Mouse (Mus musculus) G1E (cell line): ENCODE results near the gene Cluap1. TPM values are rescaled to one million over a fixed set of nuclear protein-coding genes. Genes with fewer than 3 reads are reported as not detected.

ENCODE experiments used
- ATAC-seq: 2 replicates; pipeline ENCODE4 v1.8.0; 2016; ENCODE audit warnings: mild to moderate bottlenecking; ENCODE audit not compliant: insufficient number of reproducible peaks, poor library complexity, low FRiP score, severe bottlenecking; ENCODE audit errors: extremely low read depth
- DNase-seq: peaks from one replicate; pipeline ENCODE4 v3.0.0; 2012; ENCODE audit warnings: low spot score
- H3K27me3 ChIP-seq: 2 replicates; pipeline ENCODE4 v1.6.1; 2012; ENCODE audit warnings: mild to moderate bottlenecking, low read length, inconsistent platforms; ENCODE audit not compliant: insufficient read depth
- H3K36me3 ChIP-seq: replicated peaks from 2 replicates; pipeline ENCODE3; 2012; ENCODE audit warnings: mild to moderate bottlenecking, inconsistent platforms
- H3K4me1 ChIP-seq: 2 replicates; pipeline ENCODE4 v1.6.1; 2012; ENCODE audit warnings: low read depth, low read length, inconsistent platforms, mixed read lengths; ENCODE audit not compliant: insufficient read depth
- H3K4me3 ChIP-seq: 2 replicates; pipeline ENCODE4 v1.5.1; 2012; ENCODE audit warnings: low read depth, mild to moderate bottlenecking, inconsistent platforms, low read length, moderate library complexity, mixed read lengths
- H3K9me3 ChIP-seq: replicated peaks from 2 replicates; pipeline ENCODE4 v1.6.1; 2012; ENCODE audit warnings: inconsistent platforms
- CTCF ChIP-seq: IDR thresholded peaks from 2 replicates; pipeline ENCODE4 v1.5.1; 2012; ENCODE audit warnings: low read depth, low read length, inconsistent platforms, mixed read lengths
- GATA1 ChIP-seq: IDR thresholded peaks from 2 replicates; pipeline ENCODE4 v1.6.1; 2012; ENCODE audit warnings: borderline replicate concordance, low read length, inconsistent platforms, mixed read lengths
- GATA2 ChIP-seq: IDR thresholded peaks from 2 replicates; pipeline ENCODE4 v1.6.1; 2012; ENCODE audit warnings: low read depth, low read length, inconsistent platforms, borderline replicate concordance
- POLR2AphosphoS5 ChIP-seq: IDR thresholded peaks from 2 replicates; pipeline ENCODE4 v1.6.1; 2012; ENCODE audit warnings: low read depth, low read length, inconsistent platforms; ENCODE audit not compliant: insufficient replicate concordance
- TAL1 ChIP-seq: conservative IDR thresholded peaks from 2 replicates; pipeline ENCODE4 v1.6.1; 2012; ENCODE audit warnings: low read depth, low read length, inconsistent platforms, mixed read lengths
- polyA plus RNA-seq: library from polyadenylated mRNA; stranded (reverse); fragments of >175 nt; gene quantifications from 2 replicates; pipeline ENCODE4 v1.2.3, GENCODE M21; 2012
- total RNA-seq, 2 experiments: library from RNA; stranded (forward) in 1 of 2; stranded (reverse) in 1 of 2; fragments of 200-1000 nt in 1 of 2; fragments of >200 nt in 1 of 2; fragmentation: Nextera tagmentation in 1 of 2; gene quantifications; 2 replicates each; pipeline ENCODE4 v1.2.3; 2014 to 2017

Gene Cluap1
- total and polyA plus RNA-seq, 3 experiments: 12.0 to 30.4 (median 26.9) TPM

- Histone ChIP-seq H3K4me3 (peak overlapping the region; percentile 91), H3K4me1 (peaks cover 20% of the 10 kb centered on the region), H3K27me3 (no peaks in the 10 kb centered on the region), H3K36me3 (peaks cover 45% of the 10 kb centered on the region), H3K9me3 (no peaks in the 10 kb centered on the region)
- ATAC-seq: no peak
- TF ChIP-seq POLR2AphosphoS5 (no peak), GATA1 (no peak), CTCF (no peak), GATA2 (no peak), TAL1 (no peak)
- no peak for DNase-seq
Observed at GRCm38 (mm10) chr16:3885065-3885670, 23.4 kb upstream of the Cluap1 start.

- H3K4me1 ChIP-seq: peaks cover 19% of the 10 kb centered on the region
- H3K36me3 ChIP-seq: peaks cover 73% of the 10 kb centered on the region
- no peak overlapping the region for H3K4me3 ChIP-seq
- no peaks in the 10 kb centered on the region for H3K27me3 ChIP-seq
- DNase-seq (no peak), ATAC-seq (no peak)
- TF ChIP-seq TAL1 (no peak), CTCF (no peak), GATA1 (no peak), GATA2 (no peak), POLR2AphosphoS5 (no peak)
- H3K9me3 ChIP-seq: no peaks in the 10 kb centered on the region
Observed at GRCm38 (mm10) chr16:3891621-3892295, 16.8 kb upstream of the Cluap1 start.

GRCm38 (mm10) chr16:3893739-3894138, 14.9 kb upstream of the Cluap1 start:
- Histone ChIP-seq H3K4me1 (peaks cover 15% of the 10 kb centered on the region), H3K36me3 (peaks cover 79% of the 10 kb centered on the region), H3K4me3 (no peak overlapping the region), H3K27me3 (no peaks in the 10 kb centered on the region), H3K9me3 (no peaks in the 10 kb centered on the region)
- no peak for ATAC-seq
- TF ChIP-seq GATA2 (no peak), TAL1 (no peak), POLR2AphosphoS5 (no peak), CTCF (no peak), GATA1 (no peak)
- no peak for DNase-seq

- DNase-seq (no peak), ATAC-seq (peak; percentile 94)
- Histone ChIP-seq H3K4me3 (no peak overlapping the region), H3K27me3 (no peaks in the 10 kb centered on the region), H3K4me1 (peaks cover 15% of the 10 kb centered on the region), H3K36me3 (peaks cover 88% of the 10 kb centered on the region), H3K9me3 (no peaks in the 10 kb centered on the region)
- TF ChIP-seq CTCF: no peak
- no peak for TF ChIP-seq POLR2AphosphoS5
- no peak for TF ChIP-seq TAL1
- no peak for TF ChIP-seq GATA2
- no peak for TF ChIP-seq GATA1
Observed at GRCm38 (mm10) chr16:3895173-3895792, 13.3 kb upstream of the Cluap1 start.

GRCm38 (mm10) chr16:3896046-3896445, 12.6 kb upstream of the Cluap1 start:
- TF ChIP-seq GATA1 (no peak), TAL1 (no peak), POLR2AphosphoS5 (no peak), CTCF (no peak)
- ATAC-seq (no peak), DNase-seq (no peak)
- H3K36me3 ChIP-seq: peaks cover 91% of the 10 kb centered on the region
- no peaks in the 10 kb centered on the region for H3K27me3 ChIP-seq
- H3K9me3 ChIP-seq: no peaks in the 10 kb centered on the region
- peaks cover 15% of the 10 kb centered on the region for H3K4me1 ChIP-seq
- no peak overlapping the region for H3K4me3 ChIP-seq

GRCm38 (mm10) chr16:3896553-3896952, 12.0 kb upstream of the Cluap1 start:
- Histone ChIP-seq H3K9me3 (no peaks in the 10 kb centered on the region), H3K36me3 (peaks cover 92% of the 10 kb centered on the region), H3K27me3 (no peaks in the 10 kb centered on the region), H3K4me3 (no peak overlapping the region), H3K4me1 (peaks cover 15% of the 10 kb centered on the region)
- DNase-seq (no peak), ATAC-seq (no peak)
- no peak for TF ChIP-seq GATA1
- TF ChIP-seq CTCF: no peak
- no peak for TF ChIP-seq GATA2
- TF ChIP-seq TAL1: no peak
- no peak for TF ChIP-seq POLR2AphosphoS5

GRCm38 (mm10) chr16:3907471-3907870, 1.1 kb upstream of the Cluap1 start:
- H3K9me3 ChIP-seq: no peaks in the 10 kb centered on the region
- peak overlapping the region; percentile 18; the same call in 1 of the 2 replicates for H3K4me3 ChIP-seq
- peaks cover 67% of the 10 kb centered on the region for H3K36me3 ChIP-seq
- no peak for TF ChIP-seq POLR2AphosphoS5
- TF ChIP-seq GATA1: no peak
- TF ChIP-seq CTCF: no peak
- TF ChIP-seq GATA2: no peak
- TF ChIP-seq TAL1: no peak
- ATAC-seq (no peak), DNase-seq (no peak)
- no peaks in the 10 kb centered on the region for H3K27me3 ChIP-seq
- H3K4me1 ChIP-seq: peaks cover 19% of the 10 kb centered on the region
